Mouse (Mus musculus): ENCODE results near the gene Ntng2. TPM values are rescaled to one million over a fixed set of nuclear protein-coding genes. Genes with fewer than 3 reads are reported as not detected.
A peak's percentile ranks its signal among the peaks of the same experiment; 100 is the strongest.

The Ntng2 gene
- polyA plus RNA-seq, 1 experiment: 6.0 TPM

DNA sequence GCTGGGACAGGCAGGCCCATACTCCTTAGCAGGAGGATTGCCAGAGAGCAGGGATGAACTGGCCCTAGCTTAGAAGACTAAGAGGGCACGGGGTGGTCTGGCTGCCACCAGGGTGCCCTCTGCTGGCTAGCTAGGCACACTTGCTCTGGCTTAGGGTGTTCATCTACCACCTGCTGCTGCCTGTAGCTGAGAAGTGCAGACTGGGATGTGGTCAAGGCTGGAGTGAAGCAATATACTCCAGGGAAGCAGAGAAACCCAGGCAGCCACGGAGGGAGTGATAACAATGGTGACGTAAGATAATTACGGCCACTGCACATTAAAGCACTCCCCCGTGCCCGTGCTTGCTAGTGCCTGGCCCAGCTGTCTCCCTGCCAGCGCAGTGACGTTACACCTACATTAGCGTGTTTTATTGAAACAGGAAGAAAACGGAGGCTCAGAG, 7.4 kb downstream of the Ntng2 start:
- DNase-seq (ENCODE audit: low read depth, low spot score): no peak
- 14% methylated on average over 10 of the region's 10 CpGs for WGBS

- 74% methylated on average over 17 of the region's 17 CpGs for WGBS
- DNase-seq (ENCODE audit: low read depth, low spot score): no peak
Observed at GRCm38 (mm10) chr2:29239329-29239728, 13.5 kb downstream of the Ntng2 start.

GRCm38 (mm10) chr2:29237623-29238022, 15.2 kb downstream of the Ntng2 start:
- no peak for DNase-seq (ENCODE audit: low read depth, low spot score)
- WGBS: 25% methylated on average over 4 of the region's 4 CpGs

DNA sequence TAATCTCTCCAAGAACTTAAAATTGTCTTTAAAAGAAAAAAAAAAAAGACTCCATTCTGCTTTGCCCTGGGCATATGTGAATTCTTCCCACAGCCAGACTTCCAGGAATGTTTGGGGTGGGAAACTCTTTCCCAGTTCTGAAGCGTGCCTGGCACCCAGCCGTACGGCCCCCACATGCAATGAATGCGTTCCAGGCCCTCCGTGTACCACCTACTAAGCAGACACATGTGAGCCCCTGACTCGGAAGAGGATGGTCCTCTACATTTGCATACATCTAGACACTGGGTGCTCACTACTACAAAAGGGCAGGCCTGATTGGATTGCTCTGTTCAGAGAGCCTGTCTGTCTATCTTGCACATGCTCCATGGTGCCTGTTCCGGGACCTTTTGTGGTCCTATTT, 17.0 kb downstream of the Ntng2 start:
- 84% methylated on average over 7 of the region's 7 CpGs for WGBS
- no peak for DNase-seq (ENCODE audit: low read depth, low spot score)

GRCm38 (mm10) chr2:29235026-29235425, 17.8 kb downstream of the Ntng2 start:
- 59% methylated on average over 3 of the region's 3 CpGs for WGBS
- no peak for DNase-seq (ENCODE audit: low read depth, low spot score)

GRCm38 (mm10) chr2:29234002-29234401, 18.8 kb downstream of the Ntng2 start:
- DNase-seq (ENCODE audit: low read depth, low spot score): no peak
- 69% methylated on average over 4 of the region's 4 CpGs for WGBS

DNA sequence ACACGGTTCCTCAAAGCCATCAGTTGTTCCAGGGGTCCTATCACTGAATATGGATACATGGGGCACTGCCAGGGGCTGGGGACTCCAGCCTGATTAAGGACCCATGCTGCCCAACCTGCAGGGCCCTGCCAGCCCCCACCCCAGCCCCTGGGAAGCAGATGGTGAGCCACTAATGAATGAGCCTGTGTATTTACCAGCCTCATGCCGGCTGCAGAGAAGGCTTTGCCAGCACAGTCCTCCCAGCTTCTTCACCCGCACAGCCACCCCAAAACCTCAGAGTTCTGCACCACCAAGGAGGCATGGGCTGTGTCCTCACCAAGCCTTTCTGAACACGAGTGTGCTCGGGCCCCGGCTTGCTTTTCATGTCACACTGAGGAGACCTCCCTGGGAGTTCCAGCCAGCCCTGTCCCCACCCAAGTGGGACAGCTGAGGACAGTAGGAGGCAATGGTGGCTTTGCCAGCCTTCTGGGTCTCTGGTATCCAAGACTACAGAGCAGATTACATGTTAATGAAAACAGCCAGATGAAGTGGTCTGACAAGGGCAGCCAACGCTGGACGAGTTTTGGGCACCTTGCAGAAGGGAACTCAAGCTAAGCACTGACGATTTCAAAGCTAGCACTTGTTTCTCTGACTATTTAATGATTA, 22.5 kb downstream of the Ntng2 start:
- WGBS: 69% methylated on average over 9 of the region's 9 CpGs
- DNase-seq (ENCODE audit: low read depth, low spot score): no peak

DNA sequence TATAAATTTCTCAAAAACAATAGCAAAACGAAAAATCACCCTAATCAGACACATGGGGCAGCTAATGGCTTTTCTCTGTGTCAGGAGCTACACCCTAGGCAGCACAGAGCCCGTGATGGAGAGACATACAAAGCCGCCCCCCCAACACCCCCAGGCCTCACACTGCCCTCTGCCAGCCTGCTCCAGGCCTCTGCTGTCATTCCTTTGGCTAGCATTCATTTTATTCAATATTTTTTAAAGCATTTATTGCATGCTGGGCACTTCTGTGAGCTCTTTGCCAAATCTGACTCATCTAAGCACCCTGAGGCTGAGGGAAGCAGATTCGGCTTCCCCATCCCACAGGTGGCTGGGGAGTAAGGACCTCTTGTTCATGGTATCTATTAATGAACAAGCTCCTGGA, 26.1 kb downstream of the Ntng2 start:
- WGBS: 68% methylated on average over 4 of the region's 4 CpGs
- DNase-seq (ENCODE audit: low read depth, low spot score): no peak

GRCm38 (mm10) chr2:29223591-29224262, 29.1 kb downstream of the Ntng2 start:
- no peak for DNase-seq (ENCODE audit: low read depth, low spot score)
- 50% methylated on average over 7 of the region's 7 CpGs for WGBS

GRCm38 (mm10) chr2:29222302-29222701, 30.5 kb downstream of the Ntng2 start:
- under 1% methylated on average over 4 of the region's 4 CpGs for WGBS

GRCm38 (mm10) chr2:29218831-29219230, 34.0 kb downstream of the Ntng2 start:
- 88% methylated on average over 5 of the region's 5 CpGs for WGBS
- DNase-seq (ENCODE audit: low read depth, low spot score): no peak

More at GRCm38 (mm10) chr2:29222302-29222701, 30.5 kb downstream of the Ntng2 start:
- no peak for DNase-seq (ENCODE audit: low read depth, low spot score)

DNA sequence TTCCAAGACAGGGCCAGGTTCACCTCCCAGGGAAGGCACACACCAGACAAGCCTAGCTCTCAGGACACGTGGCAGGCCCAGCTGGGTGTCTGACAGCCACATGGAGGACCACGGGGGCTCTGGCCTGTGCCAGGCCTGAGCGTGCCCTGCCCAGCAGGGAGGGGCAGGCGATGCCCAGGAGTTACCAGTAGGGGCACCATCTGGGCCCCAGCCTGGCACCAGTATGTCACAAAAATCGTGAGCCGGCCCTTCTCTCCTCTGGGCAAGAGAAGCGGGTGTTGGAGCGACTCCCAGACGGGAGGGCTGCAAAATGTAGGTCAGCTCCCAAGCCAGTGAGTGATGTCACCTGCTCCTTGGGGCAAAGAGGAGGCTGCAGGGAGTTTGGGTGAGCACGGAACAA, 34.9 kb downstream of the Ntng2 start:
- 49% methylated on average over 10 of the region's 10 CpGs for WGBS
- no peak for DNase-seq (ENCODE audit: low read depth, low spot score)

- DNase-seq (ENCODE audit: low read depth, low spot score): no peak
- WGBS: 86% methylated on average over 5 of the region's 5 CpGs
Observed at GRCm38 (mm10) chr2:29217042-29217441, 35.8 kb downstream of the Ntng2 start.

DNA sequence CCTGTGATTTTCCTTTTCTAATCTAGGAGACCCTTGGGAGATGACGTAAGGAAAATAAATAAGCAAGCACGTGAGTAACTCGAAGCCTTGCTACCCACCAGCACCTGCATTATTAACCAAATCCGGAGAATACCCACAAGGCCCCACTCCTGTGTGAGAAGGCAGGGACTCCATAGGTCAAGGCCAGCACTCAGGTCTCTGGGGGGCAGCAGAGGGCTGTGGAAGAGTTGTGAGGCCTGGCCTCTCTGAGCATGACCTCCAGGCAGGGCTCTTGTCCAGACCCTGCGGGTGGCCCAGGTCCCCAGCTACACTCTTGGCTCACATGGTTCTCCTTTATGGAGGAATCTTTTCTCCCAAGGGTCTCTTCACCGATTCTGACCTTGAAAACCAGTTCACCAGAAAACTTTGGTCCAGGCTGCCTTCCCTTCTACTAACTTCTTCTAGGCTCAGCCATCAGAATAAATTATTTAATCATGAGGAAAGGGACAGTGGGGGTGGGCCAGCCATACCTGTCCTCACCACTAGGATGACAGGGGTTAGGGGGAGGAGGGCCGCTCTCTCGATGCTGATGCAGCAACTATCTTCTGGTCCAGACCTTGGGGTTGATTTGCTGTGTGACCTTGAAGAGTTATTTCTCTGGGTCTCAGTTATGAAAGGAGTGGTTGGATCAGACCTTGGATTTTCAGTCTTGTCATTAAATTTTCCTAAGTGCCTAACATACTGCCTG, 36.4 kb downstream of the Ntng2 start:
- no peak for DNase-seq (ENCODE audit: low read depth, low spot score)
- WGBS: 48% methylated on average over 8 of the region's 8 CpGs

DNA sequence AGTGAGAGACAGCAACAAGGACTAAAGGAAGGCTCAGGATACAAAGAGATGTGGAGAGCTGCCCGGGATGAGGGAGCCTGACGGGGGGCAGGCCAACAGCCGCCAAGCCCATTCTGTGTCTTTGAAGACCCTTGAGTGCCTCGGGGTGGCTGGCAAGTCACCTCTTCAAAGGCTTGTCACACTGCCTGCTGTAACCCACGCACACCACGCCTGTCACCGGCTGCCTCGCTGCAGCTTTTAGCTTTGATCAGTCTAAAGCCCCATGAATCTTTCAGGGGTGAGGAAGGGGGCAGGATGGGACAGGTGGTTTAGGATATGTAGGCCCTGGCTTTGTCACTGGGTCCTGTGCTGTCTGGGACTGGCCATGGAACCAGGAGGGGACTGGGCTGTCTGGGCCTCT, 46.6 kb downstream of the Ntng2 start:
- 45% methylated on average over 8 of the region's 8 CpGs for WGBS
- no peak for DNase-seq (ENCODE audit: low read depth, low spot score)

DNA sequence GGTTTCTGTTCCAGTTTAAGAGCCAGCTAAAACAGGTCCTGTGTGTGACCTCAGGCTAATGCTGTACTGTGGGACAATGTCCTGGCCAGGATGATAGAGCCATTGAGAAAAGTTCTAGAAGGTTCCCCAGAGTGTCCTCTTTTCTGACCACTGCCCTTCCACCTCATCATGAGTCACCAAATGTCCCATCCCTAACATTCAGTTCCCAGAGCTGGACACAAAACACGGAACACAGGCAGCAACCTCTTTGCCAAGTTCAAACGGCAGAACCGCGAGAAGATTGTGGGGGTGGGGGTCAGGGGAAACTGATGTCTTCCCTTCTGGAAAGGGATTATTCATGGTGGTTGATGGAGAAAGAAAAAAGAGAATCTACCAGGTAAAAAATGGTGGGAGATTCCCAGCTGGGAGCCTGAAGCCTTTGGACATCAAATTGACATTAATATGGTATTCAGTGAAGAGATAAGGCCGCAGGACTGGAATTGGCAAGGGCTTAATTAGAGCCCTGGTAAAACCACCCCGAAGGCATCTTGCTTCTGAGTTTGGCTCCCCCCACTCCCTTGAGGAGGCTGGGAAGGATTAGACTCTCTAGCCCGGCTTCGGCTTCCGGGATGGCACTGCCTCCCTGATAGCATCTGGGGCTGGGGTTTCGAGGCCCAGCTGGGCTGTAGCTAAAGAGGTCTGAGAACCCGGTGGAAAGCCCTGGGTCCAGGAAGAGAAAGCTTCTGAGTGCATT, 51.4 kb downstream of the Ntng2 start:
- DNase-seq (ENCODE audit: low read depth, low spot score): no peak
- WGBS: 57% methylated on average over 11 of the region's 11 CpGs

DNA sequence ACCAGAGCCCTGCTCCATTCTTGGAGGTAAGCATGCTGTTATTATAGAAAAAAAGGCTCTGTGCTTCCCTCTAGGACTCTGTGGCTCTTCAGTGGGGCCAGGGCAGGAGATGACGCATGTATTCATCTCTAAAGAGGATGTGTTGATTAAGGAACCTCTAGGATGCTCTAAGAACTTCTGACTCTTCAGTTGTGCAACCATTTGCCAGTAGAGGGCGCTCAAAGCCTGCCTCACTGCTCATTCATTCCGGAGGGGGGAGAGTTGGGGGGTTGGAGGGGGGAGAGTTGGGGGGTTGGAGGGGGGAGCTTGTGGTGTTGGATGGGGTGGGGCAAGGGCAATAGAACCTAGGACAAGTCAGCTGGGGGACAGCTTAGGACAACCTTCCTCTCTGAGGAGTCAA, 52.9 kb downstream of the Ntng2 start:
- 0% methylated on average over 3 of the region's 3 CpGs for WGBS
- peak; percentile 7 for DNase-seq (ENCODE audit: low read depth, low spot score)

DNA sequence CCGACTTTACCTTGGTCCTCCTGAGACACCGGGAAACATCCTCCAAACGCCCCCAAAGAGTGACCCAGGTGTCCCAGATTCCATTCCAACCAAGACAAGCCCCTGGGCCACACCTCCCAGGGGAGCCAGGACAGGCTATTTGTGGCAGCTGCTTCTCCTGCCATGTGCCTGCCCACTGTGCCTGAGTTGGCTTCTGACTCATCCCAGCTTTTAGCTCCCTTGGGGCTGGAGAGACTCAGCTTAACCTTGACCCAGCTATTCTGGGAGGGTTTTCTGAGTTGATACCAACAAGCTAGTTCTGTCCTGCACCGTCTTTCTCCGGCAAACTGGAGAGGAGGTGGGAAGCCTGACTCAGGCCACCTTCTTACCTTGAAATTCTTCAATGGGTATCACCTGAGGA, 54.4 kb downstream of the Ntng2 start:
- DNase-seq (ENCODE audit: low read depth, low spot score): no peak
- 70% methylated on average over 5 of the region's 5 CpGs for WGBS

DNA sequence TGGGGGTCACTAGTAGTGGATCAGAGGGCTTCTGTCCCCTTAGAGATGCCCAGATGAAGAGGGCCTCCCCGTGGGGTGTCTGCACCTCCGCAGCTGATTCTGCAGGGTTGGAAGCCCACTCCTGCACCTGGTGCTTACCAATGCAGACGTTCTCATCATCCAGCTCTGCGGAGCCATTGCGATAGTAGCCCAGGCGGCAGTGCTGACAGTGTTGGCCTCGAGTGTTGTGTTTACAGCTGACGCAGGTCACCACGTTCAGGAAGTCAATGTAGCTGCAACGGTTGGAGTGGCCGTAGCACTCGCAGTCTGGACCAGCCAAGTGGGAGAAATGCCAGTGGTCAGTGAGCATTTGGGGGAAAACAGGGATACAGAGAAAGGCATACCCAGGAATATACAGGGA, 56.0 kb downstream of the Ntng2 start:
- WGBS: 60% methylated on average over 12 of the region's 12 CpGs
- DNase-seq (ENCODE audit: low read depth, low spot score): no peak

All from large intestine, adult 2 months (tissue).